Mouse (Mus musculus): ENCODE measurements around the gene Epb42.

DNA sequence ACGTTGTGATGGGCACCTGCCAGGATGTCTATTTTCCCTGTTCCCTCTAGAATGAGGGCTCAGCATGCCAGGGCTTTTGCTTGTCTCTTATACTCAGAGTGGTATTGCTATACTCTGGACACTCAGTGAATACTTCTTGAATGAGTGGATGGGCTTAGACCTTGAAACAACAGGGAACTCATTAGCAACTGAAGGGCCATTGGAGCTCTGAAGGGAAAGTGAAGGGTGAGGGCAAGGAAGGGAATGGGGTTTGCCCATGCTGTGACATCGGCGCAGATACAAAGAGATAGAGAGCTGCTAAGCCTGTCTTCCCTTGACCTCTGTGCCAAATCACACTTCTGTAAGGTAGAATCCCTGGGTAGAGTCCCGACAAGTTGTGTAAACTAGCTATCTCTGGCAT, 8.8 kb upstream of the Epb42 start:
- TF ChIP-seq CTCF (IDR thresholded peaks at IDR 0.05; ENCODE audit: borderline replicate concordance, insufficient read depth, low read depth, low read length), result no peak
- TF ChIP-seq POLR2A (IDR thresholded peaks at IDR 0.05; ENCODE audit: borderline replicate concordance, insufficient read depth, low read length), result no peak
